Mouse (Mus musculus) bone marrow macrophage, adult 2 months (primary cell): ENCODE measurements around the gene Srsf6. TPM values are rescaled to one million over a fixed set of nuclear protein-coding genes. Genes with fewer than 3 reads are reported as not detected.
A peak's percentile ranks its signal among the peaks of the same experiment; 100 is the strongest.

Source experiments
- H3K27ac ChIP-seq: 2 replicates; pipeline ENCODE4 v1.5.1; 2012; ENCODE audit warnings: low read depth, low read length; ENCODE audit not compliant: insufficient read depth
- H3K4me1 ChIP-seq: 2 replicates; pipeline ENCODE4 v1.6.1; 2012; ENCODE audit warnings: low read length; ENCODE audit not compliant: control insufficient read depth, insufficient read depth
- H3K4me3 ChIP-seq: 2 replicates; pipeline ENCODE4 v1.5.1; 2012; ENCODE audit warnings: mild to moderate bottlenecking, low read length, moderate library complexity; ENCODE audit not compliant: insufficient read depth
- CTCF ChIP-seq: IDR thresholded peaks from 2 replicates; pipeline ENCODE4 v1.5.1; 2012; ENCODE audit warnings: low read depth, mild to moderate bottlenecking, low read length, moderate library complexity
- POLR2A ChIP-seq: IDR thresholded peaks from 2 replicates; pipeline ENCODE4 v1.6.1; 2012; ENCODE audit warnings: mild to moderate bottlenecking, low read depth, low read length, borderline replicate concordance
- polyA plus RNA-seq: library from polyadenylated mRNA; stranded (reverse); fragments of >200 nt; gene quantifications from 2 replicates; pipeline ENCODE4 v1.2.4, GENCODE M21; 2012; ENCODE audit not compliant: missing spikeins, insufficient read depth, insufficient read length

Gene Srsf6
- polyA plus RNA-seq, 1 experiment, result 106 TPM

DNA sequence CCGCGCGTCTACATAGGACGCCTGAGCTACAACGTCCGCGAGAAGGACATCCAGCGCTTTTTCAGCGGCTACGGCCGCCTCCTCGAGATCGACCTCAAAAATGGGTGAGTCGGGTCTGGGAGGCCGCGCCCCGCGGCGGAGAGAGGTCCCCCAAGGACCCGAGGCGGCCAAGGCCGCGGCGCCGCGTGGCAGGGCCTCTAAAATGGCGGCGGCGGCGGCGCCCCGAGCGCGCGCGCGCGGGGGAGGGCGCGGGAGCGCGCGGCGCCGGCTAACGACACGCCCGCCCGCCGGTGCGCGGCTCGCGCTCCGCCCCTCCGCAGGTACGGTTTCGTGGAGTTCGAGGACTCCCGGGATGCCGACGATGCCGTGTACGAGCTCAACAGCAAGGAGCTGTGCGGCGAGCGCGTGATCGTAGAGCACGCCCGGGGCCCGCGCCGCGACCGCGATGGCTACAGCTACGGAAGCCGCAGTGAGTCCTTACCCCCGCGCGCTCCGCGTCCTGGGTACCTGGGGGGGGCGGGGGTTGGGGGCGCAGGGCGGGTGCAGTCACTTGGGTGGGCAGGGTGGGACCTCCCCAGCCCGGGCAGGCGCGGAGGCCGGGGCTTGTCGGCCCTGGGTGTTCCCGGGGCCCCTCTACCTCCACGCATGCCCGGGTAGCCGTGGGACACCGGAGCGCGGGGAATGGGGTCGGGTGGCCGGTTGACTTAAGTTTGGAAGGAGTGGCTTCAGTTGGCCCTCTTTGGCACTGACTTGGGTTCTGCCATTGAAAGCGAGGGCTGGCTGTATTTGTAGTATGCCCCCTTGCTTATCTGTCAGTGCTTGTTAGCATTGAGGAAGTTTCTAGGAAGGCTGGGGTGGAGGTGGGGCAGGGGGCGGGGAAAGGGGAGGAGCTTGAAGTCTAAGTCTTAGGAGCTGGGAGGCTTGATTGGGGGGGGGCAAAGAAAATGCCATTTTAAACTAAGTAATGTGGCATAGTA lies 634 bp downstream of the Srsf6 start:
- peak overlapping the region; percentile 99 for H3K4me3 ChIP-seq
- TF ChIP-seq POLR2A (peak; percentile 56; the same call in 1 of the 2 replicates), CTCF (no peak)
- H3K4me1 ChIP-seq, result peaks cover 7% of the 10 kb centered on the region
- H3K27ac ChIP-seq, result peak overlapping the region; percentile 90

GRCm38 (mm10) chr2:162932706-162933105 lies 1.4 kb downstream of the Srsf6 start:
- TF ChIP-seq POLR2A (no peak), CTCF (no peak)
- H3K4me1 ChIP-seq, result peaks cover 7% of the 10 kb centered on the region

GRCm38 (mm10) chr2:162934421-162934820 lies 3.1 kb downstream of the Srsf6 start:
- Histone ChIP-seq H3K4me1 (peaks cover 13% of the 10 kb centered on the region), H3K27ac (no peak overlapping the region), H3K4me3 (no peak overlapping the region)
- no peak for TF ChIP-seq POLR2A
- TF ChIP-seq CTCF, result no peak

More at GRCm38 (mm10) chr2:162932706-162933105, 1.4 kb downstream of the Srsf6 start:
- Histone ChIP-seq H3K4me3 (peak overlapping the region; percentile 42), H3K27ac (no peak overlapping the region)

GRCm38 (mm10) chr2:162935700-162936099 lies 4.4 kb downstream of the Srsf6 start:
- Histone ChIP-seq H3K4me1 (peaks cover 13% of the 10 kb centered on the region), H3K4me3 (no peak overlapping the region), H3K27ac (no peak overlapping the region)
- no peak for TF ChIP-seq POLR2A
- TF ChIP-seq CTCF, result no peak

GRCm38 (mm10) chr2:162939562-162939961 lies 8.2 kb downstream of the Srsf6 start:
- TF ChIP-seq CTCF, result no peak
- TF ChIP-seq POLR2A, result no peak
- Histone ChIP-seq H3K27ac (0 out of 2 replicates have a peak overlapping the region, but pooled peaks have one; percentile 30), H3K4me3 (no peak overlapping the region), H3K4me1 (peaks cover 12% of the 10 kb centered on the region)

GRCm38 (mm10) chr2:162943148-162943846 lies 12.0 kb downstream of the Srsf6 start, which contains the start of gene L3mbtl1:
Gene L3mbtl1 (plus strand): TSS chr2:162943472.
- no peak within 1 kb of the TSS for H3K27ac ChIP-seq
- H3K4me1 ChIP-seq, result peaks cover 11% of the 10 kb centered on the region
- peak within 1 kb of the TSS; percentile 66 for H3K4me3 ChIP-seq
- TF ChIP-seq CTCF, result no peak
- TF ChIP-seq POLR2A, result no peak

- H3K4me1 ChIP-seq, result peaks cover 11% of the 10 kb centered on the region
- no peak overlapping the region for H3K27ac ChIP-seq
- TF ChIP-seq CTCF (no peak), POLR2A (no peak)
- H3K4me3 ChIP-seq, result 0 out of 2 replicates have a peak overlapping the region, but pooled peaks have one; percentile 12
These were observed 12.6 kb downstream of the Srsf6 start for GRCm38 (mm10) chr2:162943931-162944330.

- H3K27ac ChIP-seq, result no peak overlapping the region
- TF ChIP-seq CTCF (no peak), POLR2A (no peak)
- H3K4me3 ChIP-seq, result no peak overlapping the region
- H3K4me1 ChIP-seq, result 0 out of 2 replicates have a peak, but pooled peaks cover 2% of the 10 kb centered on the region
These were observed 15.6 kb downstream of the Srsf6 start for GRCm38 (mm10) chr2:162946964-162947363.

DNA sequence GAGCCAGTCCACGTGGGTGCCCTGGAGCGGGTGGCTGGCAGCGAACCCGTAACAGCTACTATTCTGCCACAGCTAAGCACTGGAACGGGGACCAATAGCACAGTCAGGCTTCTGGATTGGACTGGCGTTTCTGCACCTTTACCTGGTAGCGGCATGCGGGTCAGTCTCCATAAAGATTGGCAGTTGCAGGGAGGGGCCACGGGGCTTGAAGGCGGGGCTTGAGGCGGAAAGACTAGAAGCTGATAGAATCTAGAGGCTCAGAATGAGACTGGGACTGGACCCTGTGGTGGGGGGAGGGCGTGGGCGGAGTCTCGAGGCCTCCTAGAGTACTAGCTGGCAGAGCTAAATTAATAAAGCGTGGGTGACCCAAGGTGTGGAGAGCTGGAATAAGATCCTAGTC lies 16.4 kb downstream of the Srsf6 start:
- Histone ChIP-seq H3K4me1 (0 out of 2 replicates have a peak, but pooled peaks cover 2% of the 10 kb centered on the region), H3K27ac (no peak overlapping the region), H3K4me3 (no peak overlapping the region)
- TF ChIP-seq POLR2A (no peak), CTCF (no peak)

DNA sequence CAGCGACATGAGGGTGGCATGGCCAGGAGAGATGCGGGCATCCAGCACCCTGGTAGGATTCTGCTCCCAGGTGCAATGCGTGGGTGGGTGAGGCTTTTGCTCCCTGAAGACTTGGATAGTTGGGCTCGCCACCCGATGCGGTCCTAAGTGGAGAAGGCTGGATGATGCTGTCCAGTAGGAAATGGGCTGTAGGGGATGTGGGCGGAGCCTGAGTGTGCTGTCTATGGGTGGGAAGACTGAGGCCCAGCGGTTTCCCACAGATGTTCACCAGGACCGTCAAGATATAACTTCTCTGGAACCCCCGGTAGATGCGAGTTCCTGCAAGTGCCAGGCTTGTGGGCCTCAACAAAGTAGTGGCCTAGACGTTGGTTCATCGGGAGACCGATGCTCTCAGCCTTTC lies 16.9 kb downstream of the Srsf6 start:
- Histone ChIP-seq H3K27ac (no peak overlapping the region), H3K4me1 (0 out of 2 replicates have a peak, but pooled peaks cover 2% of the 10 kb centered on the region), H3K4me3 (no peak overlapping the region)
- TF ChIP-seq CTCF (no peak), POLR2A (no peak)

- H3K4me1 ChIP-seq, result no peaks in the 10 kb centered on the region
- TF ChIP-seq CTCF (no peak), POLR2A (no peak)
- H3K27ac ChIP-seq, result no peak overlapping the region
- H3K4me3 ChIP-seq, result no peak overlapping the region
These were observed 19.4 kb downstream of the Srsf6 start for GRCm38 (mm10) chr2:162950776-162951175.
